ENCODE assay signal across 7 mouse cellular contexts in genomic region chr17:50470432-50471078, GRCm38 (mm10). TPM values are rescaled to one million over a fixed set of nuclear protein-coding genes. Genes with fewer than 3 reads are reported as not detected.
DNase-seq lines count a peak whose midpoint lies in the region; ATAC-seq lines count a peak whose summit lies in the region.

No protein-coding gene starts in this region.

- DNase-seq in embryo, embryonic 10.5 days (ENCODE audit: low spot score): peak; percentile 73
- peak; percentile 38 for DNase-seq in gastrocnemius, postnatal 14 days
- peak; percentile 31 to 69 for DNase-seq in left cerebral cortex, postnatal 14 days (ENCODE audit: low spot score in 2 of 2)
- DNase-seq in right cerebral cortex, postnatal 36 days (ENCODE audit: low spot score in 2 of 2): peak; percentile 29 to 42

- intact Hi-C loops in gastrocnemius, postnatal 14 days (cut with DNase I; ENCODE audit: low total_unique reads): no loop called here
- intact Hi-C loops in left cerebral cortex, postnatal 14 days (cut with DNase I): no loop called here

- peak; percentile 84 for ATAC-seq in activated CD4-positive, CD25-positive, alpha-beta regulatory T cell, adult 4 months
- ATAC-seq in inflammation-experienced regulatory T-cells, adult 6 months: peak; percentile 84
- ATAC-seq in megakaryocyte, adult 5-6 weeks (ENCODE audit: poor library complexity, severe bottlenecking): peak; percentile 77

RNA-seq across cellular contexts. Expression of gene Plcl2, which starts 38.6 kb away (rescaled TPM):
- polyA plus RNA-seq in activated CD4-positive, CD25-positive, alpha-beta regulatory T cell, adult 4 months (2017; shearing (Covaris generic)): 1 to 10 TPM; 8.2 to 8.3 TPM
- total RNA-seq in gastrocnemius, postnatal 14 days (2021): 10 to 100 TPM; 27.0 to 29.8 TPM
- 10 to 100 TPM in 1 of 3 experiments, 1 to 10 TPM in 2; 8.8 to 11.9 (median 9.4) TPM for polyA plus RNA-seq in inflammation-experienced regulatory T-cells, adult 6 months (2017; shearing (Covaris generic))
- 10 to 100 TPM; 75.0 to 76.0 TPM for total RNA-seq in left cerebral cortex, postnatal 14 days (2021)
- total RNA-seq in megakaryocyte, adult 5-6 weeks (2015): 52.0 and 54.7 TPM in 2 replicates
- 58.9 and 61.4 TPM in 2 replicates for total RNA-seq in megakaryocyte, adult 5-6 weeks (2017)

Comparison
In these comparisons a context has a peak if more than half of its experiments do, and no peak if none do; other contexts are left out.
1. Peak in every context shown above with its lines: DNase-seq and ATAC-seq.